In genomic region chr13:79844800-79845199, GRCm38 (mm10) we compare ENCODE assay signal across 16 mouse cellular contexts.
DNase-seq lines count a peak whose midpoint lies in the region; ATAC-seq and TF ChIP-seq lines count a peak whose summit lies in the region.
"Had no signal": no experiment of that assay in that cellular context is flagged by ENCODE, and none has a peak within 500 bp of the region (broad histone marks: within the 10 kb centered on the region; RNA-seq: fewer than 3 reads in every experiment).

No protein-coding gene starts in this region.

- no peak overlapping the region for H3K4me2 ChIP-seq in forebrain, postnatal 0 days (ENCODE audit: low read depth)
- H3K4me2 ChIP-seq in forebrain, embryonic 13.5 days, result no peak overlapping the region
- H3K4me2 ChIP-seq in limb, embryonic 14.5 days (replicated peaks; ENCODE audit: low read depth, low read length, severe bottlenecking), result no peak overlapping the region
- H3K4me2 ChIP-seq: embryonic facial prominence, embryonic 15.5 days; heart, embryonic 13.5 days; liver, embryonic 13.5 days; midbrain, embryonic 13.5 days; neural tube, embryonic 12.5 days had no signal

- no peaks in the 10 kb centered on the region for H3K36me3 ChIP-seq in forebrain, postnatal 0 days (ENCODE audit: insufficient read depth)
- no peaks in the 10 kb centered on the region for H3K36me3 ChIP-seq in forebrain, embryonic 13.5 days (ENCODE audit: poor library complexity, severe bottlenecking)
- no peaks in the 10 kb centered on the region for H3K36me3 ChIP-seq in limb, embryonic 14.5 days (ENCODE audit: control insufficient read depth, insufficient read depth, low read length)
- H3K36me3 ChIP-seq in limb, embryonic 10.5 days, result no peaks in the 10 kb centered on the region
- H3K36me3 ChIP-seq: embryonic facial prominence, embryonic 15.5 days; heart, embryonic 13.5 days; liver, embryonic 13.5 days; midbrain, embryonic 13.5 days; neural tube, embryonic 12.5 days had no signal

- no peak for TF ChIP-seq POLR2A in limb, embryonic 14.5 days (IDR thresholded peaks at IDR 0.05; ENCODE audit: borderline replicate concordance, extremely low read depth, insufficient read depth, insufficient read length)

- WGBS in forebrain, postnatal 0 days, result 54% methylated on average over 2 of the region's 2 CpGs
- WGBS in forebrain, embryonic 13.5 days, result 65% methylated on average over 2 of the region's 2 CpGs
- 31% methylated on average over 2 of the region's 2 CpGs for WGBS in limb, embryonic 14.5 days
- 34% methylated on average over 2 of the region's 2 CpGs for WGBS in limb, embryonic 10.5 days

- H3K27me3 ChIP-seq in forebrain, postnatal 0 days (ENCODE audit: insufficient read depth, low read length), result no peaks in the 10 kb centered on the region
- H3K27me3 ChIP-seq in forebrain, embryonic 13.5 days, result no peaks in the 10 kb centered on the region
- no peaks in the 10 kb centered on the region for H3K27me3 ChIP-seq in limb, embryonic 14.5 days (ENCODE audit: control insufficient read depth, insufficient read depth, low read length)
- H3K27me3 ChIP-seq in limb, embryonic 10.5 days (ENCODE audit: low read depth, poor library complexity, severe bottlenecking), result no peaks in the 10 kb centered on the region
- H3K27me3 ChIP-seq: embryonic facial prominence, embryonic 15.5 days; heart, embryonic 13.5 days; liver, embryonic 13.5 days; midbrain, embryonic 13.5 days; neural tube, embryonic 12.5 days had no signal

- peak; percentile 18 for DNase-seq in forebrain, postnatal 0 days
- DNase-seq in limb, embryonic 14.5 days (ENCODE audit: low spot score), result peak; percentile 5
- DNase-seq in limb, embryonic 10.5 days (ENCODE audit: low spot score), result no peak
- peak; percentile 45 for DNase-seq in embryo, embryonic 11 days
- peak; percentile 35 for DNase-seq in retina, postnatal 1 day
- DNase-seq in cerebellum, adult 18-20 months, result no peak
- no peak for DNase-seq in yolk sac, embryonic 10.5 days (ENCODE audit: low spot score)
- DNase-seq: B cell, adult 2 months; cerebellum, adult 2 months; liver, embryonic 13.5 days; lung, postnatal 14 days had no signal

- no peak overlapping the region for H3K4me3 ChIP-seq in forebrain, postnatal 0 days (ENCODE audit: low read depth, low read length)
- no peak overlapping the region for H3K4me3 ChIP-seq in forebrain, embryonic 13.5 days
- no peak overlapping the region for H3K4me3 ChIP-seq in limb, embryonic 14.5 days (replicated peaks; ENCODE audit: low read length)
- no peak overlapping the region for H3K4me3 ChIP-seq in limb, embryonic 10.5 days
- H3K4me3 ChIP-seq: embryonic facial prominence, embryonic 15.5 days; heart, embryonic 13.5 days; liver, embryonic 13.5 days; midbrain, embryonic 13.5 days; neural tube, embryonic 12.5 days had no signal

- H3K9me3 ChIP-seq in forebrain, postnatal 0 days (ENCODE audit: low read length), result no peaks in the 10 kb centered on the region
- no peaks in the 10 kb centered on the region for H3K9me3 ChIP-seq in forebrain, embryonic 13.5 days (replicated peaks)
- H3K9me3 ChIP-seq in limb, embryonic 14.5 days (ENCODE audit: control insufficient read depth, low read length), result no peaks in the 10 kb centered on the region
- H3K9me3 ChIP-seq in limb, embryonic 10.5 days (replicated peaks), result no peaks in the 10 kb centered on the region
- H3K9me3 ChIP-seq: embryonic facial prominence, embryonic 15.5 days; heart, embryonic 13.5 days; liver, embryonic 13.5 days; midbrain, embryonic 13.5 days; neural tube, embryonic 12.5 days had no signal

- TF ChIP-seq CTCF in forebrain, postnatal 0 days (IDR thresholded peaks at IDR 0.05; ENCODE audit: low read depth), result peak; percentile 33; the same call in 1 of the 2 replicates

- no peak overlapping the region for H3K27ac ChIP-seq in forebrain, postnatal 0 days (ENCODE audit: low read depth, low read length)
- H3K27ac ChIP-seq in forebrain, embryonic 13.5 days, result no peak overlapping the region
- no peak overlapping the region for H3K27ac ChIP-seq in limb, embryonic 14.5 days (replicated peaks; ENCODE audit: low read depth, low read length)
- H3K27ac ChIP-seq in limb, embryonic 10.5 days, result no peak overlapping the region
- H3K27ac ChIP-seq: embryonic facial prominence, embryonic 15.5 days; heart, embryonic 13.5 days; liver, embryonic 13.5 days; midbrain, embryonic 13.5 days; neural tube, embryonic 12.5 days had no signal

- no peak overlapping the region for H3K9ac ChIP-seq in forebrain, postnatal 0 days
- no peak overlapping the region for H3K9ac ChIP-seq in forebrain, embryonic 13.5 days
- no peak overlapping the region for H3K9ac ChIP-seq in limb, embryonic 14.5 days (ENCODE audit: low read depth, low read length, severe bottlenecking)
- H3K9ac ChIP-seq: embryonic facial prominence, embryonic 15.5 days; heart, embryonic 13.5 days; liver, embryonic 13.5 days; midbrain, embryonic 13.5 days; neural tube, embryonic 12.5 days had no signal

- no peak for ATAC-seq in forebrain, postnatal 0 days
- ATAC-seq in forebrain, embryonic 13.5 days, result no peak
- no peak for ATAC-seq in limb, embryonic 14.5 days (ENCODE audit: low FRiP score, low read depth)
- ATAC-seq: midbrain, embryonic 13.5 days had no signal

- no peaks in the 10 kb centered on the region for H3K4me1 ChIP-seq in forebrain, postnatal 0 days (ENCODE audit: insufficient read depth)
- no peaks in the 10 kb centered on the region for H3K4me1 ChIP-seq in forebrain, embryonic 13.5 days
- no peaks in the 10 kb centered on the region for H3K4me1 ChIP-seq in limb, embryonic 14.5 days (ENCODE audit: control insufficient read depth, insufficient read depth, low read length)
- no peaks in the 10 kb centered on the region for H3K4me1 ChIP-seq in limb, embryonic 10.5 days
- H3K4me1 ChIP-seq: embryonic facial prominence, embryonic 15.5 days; heart, embryonic 13.5 days; liver, embryonic 13.5 days; midbrain, embryonic 13.5 days; neural tube, embryonic 12.5 days had no signal

Comparison
In these comparisons a context has a peak if more than half of its experiments do, and no peak if none do; other contexts are left out.
1. DNase-seq: peak in forebrain, postnatal 0 days (single experiment), limb, embryonic 14.5 days (single experiment), embryo, embryonic 11 days (single experiment) and retina, postnatal 1 day (single experiment); none in limb, embryonic 10.5 days (single experiment), cerebellum, adult 18-20 months (0 of 2) and yolk sac, embryonic 10.5 days (single experiment).